Mouse (Mus musculus) E14TG2a.4 (cell line): ENCODE data around the gene Vmn1r193.

Experiments
- CTCF ChIP-seq: conservative IDR thresholded peaks from 2 replicates; pipeline ENCODE4 v1.5.1; 2014; ENCODE audit warnings: low read length
- NANOG ChIP-seq: IDR thresholded peaks from 2 replicates; pipeline ENCODE4 v1.6.1; 2014; ENCODE audit warnings: borderline replicate concordance, low read length, mixed read lengths
- POU5F1 ChIP-seq: IDR thresholded peaks from 2 replicates; pipeline ENCODE4 v1.6.1; 2014; ENCODE audit warnings: low read length, borderline replicate concordance

- TF ChIP-seq CTCF (no peak), NANOG (no peak), POU5F1 (no peak)
Measured at GRCm38 (mm10) chr13:22271721-22272120, 48.8 kb upstream of the Vmn1r193 start.
